Mouse (Mus musculus): Measurements from ENCODE around the gene Ugt2a2.

DNA sequence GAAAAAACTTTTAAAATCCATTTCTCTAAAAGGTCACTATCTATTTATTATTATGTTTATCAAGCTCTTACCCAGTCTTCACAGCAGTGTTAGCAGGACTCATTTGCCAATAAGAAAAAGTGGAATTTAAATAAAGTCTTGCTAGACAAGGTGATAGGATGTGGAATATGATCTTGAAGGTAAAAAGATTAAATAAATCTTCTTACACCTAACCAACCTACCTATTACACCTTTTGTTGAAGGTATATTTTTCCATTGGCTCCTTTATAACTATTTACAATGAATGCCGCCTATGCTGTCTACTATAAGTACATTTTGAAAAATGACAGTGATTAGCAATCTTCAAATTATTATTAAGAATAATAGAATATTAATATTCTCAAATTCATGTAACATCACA lies 8.7 kb upstream of the Ugt2a2 start, which contains the start of gene Ugt2a1:
- TF ChIP-seq MXI1 (IDR thresholded peaks at IDR 0.05; ENCODE audit: low read depth, low read length): no peak
- no peak for TF ChIP-seq ZNF384 (IDR thresholded peaks at IDR 0.05; ENCODE audit: low read depth, low read length)
- TF ChIP-seq CHD2 (IDR thresholded peaks at IDR 0.05; ENCODE audit: low read length): no peak
- TF ChIP-seq ETS1 (conservative IDR thresholded peaks at IDR 0.05; ENCODE audit: low read depth, low read length): no peak
- TF ChIP-seq TBP (conservative IDR thresholded peaks at IDR 0.05; ENCODE audit: low read depth, low read length): no peak
- TF ChIP-seq EP300 (IDR thresholded peaks at IDR 0.05; ENCODE audit: low read length): no peak
- TF ChIP-seq CTCF (conservative IDR thresholded peaks at IDR 0.05 in 1 of 2, IDR thresholded peaks at IDR 0.05 in 1 of 2; ENCODE audit: low read depth in 2 of 2, low read length in 2 of 2): no peak
- TF ChIP-seq ZC3H11A (IDR thresholded peaks at IDR 0.05; ENCODE audit: low read depth, low read length): no peak
- TF ChIP-seq HCFC1 (IDR thresholded peaks at IDR 0.05; ENCODE audit: low read depth, low read length): no peak
- no peak for TF ChIP-seq SIN3A (IDR thresholded peaks at IDR 0.05; ENCODE audit: low read length)
- no peak for TF ChIP-seq JUND (conservative IDR thresholded peaks at IDR 0.05; ENCODE audit: low read depth, low read length)
